Mouse (Mus musculus): ENCODE measurements around the gene C1qc.

GRCm38 (mm10) chr4:136918834-136919233 lies 26.0 kb upstream of the C1qc start:
- no peak for TF ChIP-seq POLR2A (IDR thresholded peaks at IDR 0.05; ENCODE audit: borderline replicate concordance, low read depth, low read length)
- TF ChIP-seq CTCF (IDR thresholded peaks at IDR 0.05; ENCODE audit: low read depth, low read length) = no peak

Measured in bone marrow macrophage, adult 2 months (primary cell).